Mouse (Mus musculus): ENCODE measurements around the gene Scand1. TPM values are rescaled to one million over a fixed set of nuclear protein-coding genes. Genes with fewer than 3 reads are reported as not detected.
A peak's percentile ranks its signal among the peaks of the same experiment; 100 is the strongest.

The Scand1 gene
- polyA plus RNA-seq, 1 experiment from 2014 or later, result 63.8 TPM

- Histone ChIP-seq H3K27me3 (ENCODE audit: control insufficient read depth, insufficient read depth, low read length) (no peaks in the 10 kb centered on the region), H3K4me3 (ENCODE audit: low read depth, low read length) (no peak overlapping the region), H3K9ac (ENCODE audit: low read length) (no peak overlapping the region), H3K4me2 (ENCODE audit: low read depth) (no peak overlapping the region), H3K36me3 (ENCODE audit: control insufficient read depth, insufficient read depth, low read length) (no peaks in the 10 kb centered on the region), H3K9me3 (ENCODE audit: control insufficient read depth, low read length) (no peaks in the 10 kb centered on the region), H3K27ac (ENCODE audit: low read depth, low read length) (no peak overlapping the region), H3K4me1 (ENCODE audit: control insufficient read depth, insufficient read depth, low read length) (no peaks in the 10 kb centered on the region)
- WGBS, result 91% methylated on average over 4 of the region's 4 CpGs
- ATAC-seq (ENCODE audit: insufficient read depth, low FRiP score, low TSS enrichment) (no peak), DNase-seq (ENCODE audit: low spot score) (no peak)
Measured at GRCm38 (mm10) chr2:156281227-156281626, 31.3 kb downstream of the Scand1 start.

GRCm38 (mm10) chr2:156278226-156279017 is 34.1 kb downstream of the Scand1 start:
- Histone ChIP-seq H3K36me3 (ENCODE audit: control insufficient read depth, insufficient read depth, low read length) (no peaks in the 10 kb centered on the region), H3K27ac (ENCODE audit: low read depth, low read length) (no peak overlapping the region), H3K27me3 (ENCODE audit: control insufficient read depth, insufficient read depth, low read length) (no peaks in the 10 kb centered on the region), H3K9me3 (ENCODE audit: control insufficient read depth, low read length) (no peaks in the 10 kb centered on the region), H3K4me1 (ENCODE audit: control insufficient read depth, insufficient read depth, low read length) (no peaks in the 10 kb centered on the region), H3K9ac (ENCODE audit: low read length) (no peak overlapping the region), H3K4me3 (ENCODE audit: low read depth, low read length) (no peak overlapping the region), H3K4me2 (ENCODE audit: low read depth) (no peak overlapping the region)
- 79% methylated on average over 4 of the region's 4 CpGs for WGBS
- ATAC-seq (ENCODE audit: insufficient read depth, low FRiP score, low TSS enrichment) (no peak), DNase-seq (ENCODE audit: low spot score) (peak; percentile 77)

- H3K36me3 ChIP-seq (ENCODE audit: control insufficient read depth, insufficient read depth, low read length), result 0 out of 2 replicates have a peak, but pooled peaks cover 2% of the 10 kb centered on the region
- 89% methylated on average over 6 of the region's 6 CpGs for WGBS
Measured at GRCm38 (mm10) chr2:156272553-156272952, 40.0 kb downstream of the Scand1 start.

GRCm38 (mm10) chr2:156267636-156268035 is 44.9 kb downstream of the Scand1 start:
- no peak for ATAC-seq (ENCODE audit: insufficient read depth, low FRiP score, low TSS enrichment)
- 94% methylated on average over 9 of the region's 9 CpGs for WGBS
- no peaks in the 10 kb centered on the region for H3K9me3 ChIP-seq (ENCODE audit: control insufficient read depth, low read length)
- no peak overlapping the region for H3K4me3 ChIP-seq (ENCODE audit: low read depth, low read length)
- H3K36me3 ChIP-seq (ENCODE audit: control insufficient read depth, insufficient read depth, low read length), result 0 out of 2 replicates have a peak, but pooled peaks cover 2% of the 10 kb centered on the region
- no peak overlapping the region for H3K27ac ChIP-seq (ENCODE audit: low read depth, low read length)
- H3K9ac ChIP-seq (ENCODE audit: low read length), result no peak overlapping the region
- H3K4me1 ChIP-seq (ENCODE audit: control insufficient read depth, insufficient read depth, low read length), result no peaks in the 10 kb centered on the region
- no peak for DNase-seq (ENCODE audit: low spot score)
- no peak overlapping the region for H3K4me2 ChIP-seq (ENCODE audit: low read depth)
- H3K27me3 ChIP-seq (ENCODE audit: control insufficient read depth, insufficient read depth, low read length), result no peaks in the 10 kb centered on the region

More at GRCm38 (mm10) chr2:156272553-156272952, 40.0 kb downstream of the Scand1 start:
- ATAC-seq (ENCODE audit: insufficient read depth, low FRiP score, low TSS enrichment), result no peak
- Histone ChIP-seq H3K9ac (ENCODE audit: low read length) (no peak overlapping the region), H3K27me3 (ENCODE audit: control insufficient read depth, insufficient read depth, low read length) (no peaks in the 10 kb centered on the region), H3K9me3 (ENCODE audit: control insufficient read depth, low read length) (no peaks in the 10 kb centered on the region), H3K4me2 (ENCODE audit: low read depth) (no peak overlapping the region), H3K4me3 (ENCODE audit: low read depth, low read length) (no peak overlapping the region), H3K27ac (ENCODE audit: low read depth, low read length) (no peak overlapping the region), H3K4me1 (ENCODE audit: control insufficient read depth, insufficient read depth, low read length) (no peaks in the 10 kb centered on the region)
- no peak for DNase-seq (ENCODE audit: low spot score)

- no peaks in the 10 kb centered on the region for H3K4me1 ChIP-seq (ENCODE audit: control insufficient read depth, insufficient read depth, low read length)
- H3K27ac ChIP-seq (ENCODE audit: low read depth, low read length), result no peak overlapping the region
- H3K27me3 ChIP-seq (ENCODE audit: control insufficient read depth, insufficient read depth, low read length), result no peaks in the 10 kb centered on the region
- no peak for DNase-seq (ENCODE audit: low spot score)
- no peak for ATAC-seq (ENCODE audit: insufficient read depth, low FRiP score, low TSS enrichment)
- H3K9me3 ChIP-seq (ENCODE audit: control insufficient read depth, low read length), result no peaks in the 10 kb centered on the region
- no peak overlapping the region for H3K9ac ChIP-seq (ENCODE audit: low read length)
- H3K36me3 ChIP-seq (ENCODE audit: control insufficient read depth, insufficient read depth, low read length), result peaks cover 8% of the 10 kb centered on the region; the same call in 1 of the 2 replicates
- no peak overlapping the region for H3K4me3 ChIP-seq (ENCODE audit: low read depth, low read length)
- 88% methylated on average over 4 of the region's 4 CpGs for WGBS
- H3K4me2 ChIP-seq (ENCODE audit: low read depth), result no peak overlapping the region
Measured at GRCm38 (mm10) chr2:156263204-156263893, 49.2 kb downstream of the Scand1 start.

Small RNAs within 50 kb of the gene (microRNA-seq; reads per million reads assigned to microRNA genes)
- not detected for gene Gm22759

Other genes with a start within 250 kb of the Scand1 start
- 4.7 and 5.5 TPM in 2 replicates for gene Spag4, start 247.5 kb downstream of the Scand1 start, polyA plus RNA-seq (2014; fragmentation: Nextera tagmentation; extraction: Ambion mirVana)
- 42.7 and 53.7 TPM in 2 replicates for gene Cpne1, start 200.7 kb downstream of the Scand1 start, polyA plus RNA-seq (2014; fragmentation: Nextera tagmentation; extraction: Ambion mirVana)
- 48.1 and 50.9 TPM in 2 replicates for gene Rbm12, start 200.7 kb downstream of the Scand1 start, polyA plus RNA-seq (2014; fragmentation: Nextera tagmentation; extraction: Ambion mirVana)
- 23.2 and 28.5 TPM in 2 replicates for gene Gm28036, start 185.6 kb downstream of the Scand1 start, polyA plus RNA-seq (2014; fragmentation: Nextera tagmentation; extraction: Ambion mirVana)
- gene Romo1, start 168.7 kb downstream of the Scand1 start, polyA plus RNA-seq (2014; fragmentation: Nextera tagmentation; extraction: Ambion mirVana), result 366 and 379 TPM in 2 replicates
- gene Nfs1, start 168.5 kb downstream of the Scand1 start, polyA plus RNA-seq (2014; fragmentation: Nextera tagmentation; extraction: Ambion mirVana), result 34.4 and 38.0 TPM in 2 replicates
- gene Rbm39, start 132.5 kb downstream of the Scand1 start, polyA plus RNA-seq (2014; fragmentation: Nextera tagmentation; extraction: Ambion mirVana), result 587 and 596 TPM in 2 replicates
- gene Phf20, start 116.2 kb downstream of the Scand1 start, polyA plus RNA-seq (2014; fragmentation: Nextera tagmentation; extraction: Ambion mirVana), result 82.9 and 83.9 TPM in 2 replicates
- 3.1 and 3.2 TPM in 2 replicates for gene Cnbd2, start 405 bp downstream of the Scand1 start, polyA plus RNA-seq (2014; fragmentation: Nextera tagmentation; extraction: Ambion mirVana)
- 3.9 and 4.4 TPM in 2 replicates for gene Epb41l1, start 108.2 kb upstream of the Scand1 start, polyA plus RNA-seq (2014; fragmentation: Nextera tagmentation; extraction: Ambion mirVana)
- 52.7 and 52.9 TPM in 2 replicates for gene Aar2, start 234.9 kb upstream of the Scand1 start, polyA plus RNA-seq (2014; fragmentation: Nextera tagmentation; extraction: Ambion mirVana)

Measured in neural tube, embryonic 11.5 days (tissue).